37 mouse cellular contexts compared by ENCODE assay signal in the genomic region with DNA sequence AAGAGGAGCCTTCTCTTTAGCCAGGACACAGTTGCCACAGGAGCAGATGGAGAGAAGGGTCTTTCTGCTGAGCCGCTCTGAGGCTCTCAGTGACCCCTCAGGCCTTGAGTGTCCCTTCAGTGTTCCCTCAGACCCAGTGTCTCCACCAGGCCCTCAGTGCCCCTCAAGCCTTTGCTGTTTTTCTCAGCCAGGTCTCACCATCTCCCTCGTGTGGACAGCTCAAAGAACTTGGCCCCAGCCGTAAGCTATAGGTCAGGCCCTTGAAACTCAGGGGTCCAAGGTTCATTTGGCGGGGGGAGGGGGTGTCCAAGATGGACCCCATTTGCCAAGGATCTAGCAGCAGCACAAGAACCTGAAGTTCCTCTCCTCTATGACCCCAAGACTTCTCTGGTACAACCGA. TPM values are rescaled to one million over a fixed set of nuclear protein-coding genes. Genes with fewer than 3 reads are reported as not detected.
A peak's percentile ranks its signal among the peaks of the same experiment; 100 is the strongest.
DNase-seq lines count a peak whose midpoint lies in the region; ATAC-seq and TF ChIP-seq lines count a peak whose summit lies in the region.
"Had no signal": no experiment of that assay in that cellular context is flagged by ENCODE, and none has a peak within 500 bp of the region (broad histone marks: within the 10 kb centered on the region; RNA-seq: fewer than 3 reads in every experiment).

No protein-coding gene starts in this region.

- TF ChIP-seq EP300 in heart, postnatal 0 days (IDR thresholded peaks at IDR 0.05; ENCODE audit: low read depth), result no peak
- TF ChIP-seq EP300 in liver, embryonic 14.5 days (IDR thresholded peaks at IDR 0.05; ENCODE audit: low read depth), result no peak
- no peak for TF ChIP-seq EP300 in CH12.LX (IDR thresholded peaks at IDR 0.05; ENCODE audit: low read length)

- no peak overlapping the region for H3K9ac ChIP-seq in heart, postnatal 0 days (replicated peaks; ENCODE audit: low read depth, low read length)
- H3K9ac ChIP-seq in liver, embryonic 14.5 days (replicated peaks), result no peak overlapping the region
- H3K9ac ChIP-seq in liver, embryonic 12.5 days, result no peak overlapping the region
- H3K9ac ChIP-seq in CH12.LX (ENCODE audit: insufficient read depth, low read depth), result no peak overlapping the region
- H3K9ac ChIP-seq in forebrain, embryonic 12.5 days, result no peak overlapping the region
- H3K9ac ChIP-seq: heart, embryonic 15.5 days; hindbrain, embryonic 15.5 days; liver, embryonic 15.5 days; lung, embryonic 15.5 days; midbrain, embryonic 13.5 days had no signal

- no peaks in the 10 kb centered on the region for H3K4me1 ChIP-seq in heart, postnatal 0 days (ENCODE audit: control insufficient read depth, insufficient read depth)
- 0 out of 4 replicates have a peak, but pooled peaks cover 0 to 2% of the 10 kb centered on the region in 2 experiments for H3K4me1 ChIP-seq in liver, embryonic 14.5 days (replicated peaks; ENCODE audit: control insufficient read depth in 2 of 2, insufficient read depth in 2 of 2, low read length in 1 of 2)
- peaks cover 20% of the 10 kb centered on the region for H3K4me1 ChIP-seq in liver, embryonic 12.5 days
- peaks cover 10 to 47% of the 10 kb centered on the region in 2 experiments for H3K4me1 ChIP-seq in CH12.LX (ENCODE audit: control insufficient read depth in 1 of 2, insufficient read depth in 2 of 2)
- no peaks in the 10 kb centered on the region for H3K4me1 ChIP-seq in bone marrow, adult 2 months (ENCODE audit: control insufficient read depth, insufficient read depth, low read length)
- H3K4me1 ChIP-seq in forebrain, embryonic 12.5 days, result peaks cover 4% of the 10 kb centered on the region
- peaks cover 38% of the 10 kb centered on the region for H3K4me1 ChIP-seq in forebrain, embryonic 10.5 days
- H3K4me1 ChIP-seq: heart, embryonic 15.5 days; lung, embryonic 15.5 days had no signal

- in situ Hi-C loops in CH12.LX (cut with MboI; ENCODE audit: low pct_ligation_motif_present, low pct_unique_long_range_greater_than_20kb, low sequenced_read_pairs), result loop anchor here (5.0 kb wide), 1 partner anchor 203 kb away; no protein-coding TSS in a partner anchor

- WGBS in heart, postnatal 0 days, result 61% methylated on average over 5 of the region's 5 CpGs
- 59% methylated on average over 5 of the region's 5 CpGs for WGBS in liver, embryonic 14.5 days (ENCODE audit: insufficient replicate concordance)
- 58% methylated on average over 5 of the region's 5 CpGs for WGBS in liver, embryonic 12.5 days (ENCODE audit: insufficient replicate concordance)
- 66% methylated on average over 5 of the region's 5 CpGs for WGBS in bone marrow, adult 2 months
- 74% methylated on average over 5 of the region's 5 CpGs for WGBS in forebrain, embryonic 12.5 days
- 79% methylated on average over 5 of the region's 5 CpGs for whole genome bisulfite sequencing in forebrain, embryonic 10.5 days

- H3K4me2 ChIP-seq in heart, postnatal 0 days (ENCODE audit: low read depth, low read length), result no peak overlapping the region
- no peak overlapping the region for H3K4me2 ChIP-seq in liver, embryonic 14.5 days (ENCODE audit: low read depth)
- H3K4me2 ChIP-seq in liver, embryonic 12.5 days, result no peak overlapping the region
- no peak overlapping the region for H3K4me2 ChIP-seq in CH12.LX (ENCODE audit: insufficient read depth, low read depth, poor library complexity, severe bottlenecking)
- H3K4me2 ChIP-seq in forebrain, embryonic 12.5 days, result no peak overlapping the region
- H3K4me2 ChIP-seq: heart, embryonic 15.5 days; hindbrain, embryonic 15.5 days; liver, embryonic 15.5 days; lung, embryonic 15.5 days; midbrain, embryonic 13.5 days had no signal

- no peaks in the 10 kb centered on the region for H3K36me3 ChIP-seq in heart, postnatal 0 days (replicated peaks; ENCODE audit: control insufficient read depth, insufficient read depth, low read length)
- H3K36me3 ChIP-seq in liver, embryonic 14.5 days (replicated peaks; ENCODE audit: control insufficient read depth, insufficient read depth, low read depth), result no peaks in the 10 kb centered on the region
- peaks cover 16% of the 10 kb centered on the region for H3K36me3 ChIP-seq in liver, embryonic 12.5 days
- H3K36me3 ChIP-seq in CH12.LX (replicated peaks in 1 of 2; ENCODE audit: control insufficient read depth in 1 of 2, insufficient read depth in 1 of 2, low read length in 1 of 2), result peaks cover 12 to 24% of the 10 kb centered on the region in 2 experiments
- peaks cover 7% of the 10 kb centered on the region; the same call in 1 of the 2 replicates for H3K36me3 ChIP-seq in forebrain, embryonic 12.5 days (replicated peaks)
- H3K36me3 ChIP-seq in forebrain, embryonic 10.5 days (replicated peaks), result no peaks in the 10 kb centered on the region
- H3K36me3 ChIP-seq: heart, embryonic 15.5 days; hindbrain, embryonic 15.5 days; lung, embryonic 15.5 days had no signal

- DNase-seq in heart, postnatal 0 days (ENCODE audit: low spot score), result no peak
- DNase-seq in heart, adult 11 months, result no peak
- DNase-seq in liver, embryonic 14.5 days (ENCODE audit: low read depth in 3 of 3, low spot score in 3 of 3), result no peak
- DNase-seq in CH12.LX (ENCODE audit: extremely low read depth), result no peak
- no peak for DNase-seq in forebrain, embryonic 10.5 days (ENCODE audit: extremely low spot score, low spot score)
- DNase-seq: adrenal gland, postnatal 10 days; B cell, adult 2 months; cerebellum, adult 11 months; cerebellum, adult 9-10 months; embryo, embryonic 11 days; kidney, adult 9 months; kidney, postnatal 25 days; right cerebral cortex, postnatal 14 days had no signal

- no peak overlapping the region for H3K27ac ChIP-seq in heart, postnatal 0 days (ENCODE audit: low read depth)
- H3K27ac ChIP-seq in liver, embryonic 14.5 days, result no peak overlapping the region
- H3K27ac ChIP-seq in liver, embryonic 12.5 days, result no peak overlapping the region
- H3K27ac ChIP-seq in CH12.LX (ENCODE audit: insufficient read depth, low read depth), result no peak overlapping the region
- H3K27ac ChIP-seq in bone marrow, adult 2 months (ENCODE audit: control insufficient read depth, insufficient read depth, low read depth, low read length, poor library complexity), result no peak overlapping the region
- no peak overlapping the region for H3K27ac ChIP-seq in forebrain, embryonic 12.5 days
- H3K27ac ChIP-seq in forebrain, embryonic 10.5 days, result no peak overlapping the region; the same call in 1 of the 2 replicates
- H3K27ac ChIP-seq: heart, embryonic 15.5 days; hindbrain, embryonic 15.5 days; left cerebral cortex, adult 2 months; liver, embryonic 15.5 days; lung, embryonic 15.5 days; midbrain, embryonic 13.5 days had no signal

- H3K27me3 ChIP-seq in heart, postnatal 0 days (ENCODE audit: control insufficient read depth, insufficient read depth, low read length), result 0 out of 2 replicates have a peak, but pooled peaks cover 4% of the 10 kb centered on the region
- no peaks in the 10 kb centered on the region for H3K27me3 ChIP-seq in liver, embryonic 14.5 days (ENCODE audit: control insufficient read depth, insufficient read depth, low read length)
- H3K27me3 ChIP-seq in liver, embryonic 12.5 days (replicated peaks), result peaks cover 14% of the 10 kb centered on the region
- no peaks in the 10 kb centered on the region for H3K27me3 ChIP-seq in CH12.LX (replicated peaks)
- H3K27me3 ChIP-seq in forebrain, embryonic 12.5 days, result peaks cover 12% of the 10 kb centered on the region
- H3K27me3 ChIP-seq in forebrain, embryonic 10.5 days (ENCODE audit: poor library complexity, severe bottlenecking), result peaks cover 20% of the 10 kb centered on the region
- H3K27me3 ChIP-seq: heart, embryonic 15.5 days; hindbrain, embryonic 15.5 days; midbrain, embryonic 13.5 days had no signal

- 0 out of 2 replicates have a peak, but pooled peaks have one; percentile 3 for ATAC-seq in heart, postnatal 0 days (ENCODE audit: insufficient read depth, low read depth)
- no peak for ATAC-seq in liver, embryonic 14.5 days (ENCODE audit: insufficient read depth)
- ATAC-seq in liver, embryonic 12.5 days, result no peak
- ATAC-seq in forebrain, embryonic 12.5 days (ENCODE audit: low FRiP score), result no peak
- ATAC-seq: forebrain, embryonic 14.5 days; intestine, embryonic 16.5 days; midbrain, embryonic 13.5 days; Patski had no signal

- H3K79me2 ChIP-seq in CH12.LX (replicated peaks; ENCODE audit: control insufficient read depth, extremely low read depth, insufficient read depth, poor library complexity, severe bottlenecking), result no peaks in the 10 kb centered on the region

- dilution Hi-C loops in CH12.LX (cut with MboI; ENCODE audit: extremely low pct_ligation_motif_present, extremely low pct_unique_long_range_greater_than_20kb, low sequenced_read_pairs), result no loop called here

- no peak for TF ChIP-seq POLR2A in CH12.LX (IDR thresholded peaks at IDR 0.05; ENCODE audit: low read depth, low read length)
- no peak for TF ChIP-seq POLR2A in bone marrow, adult 2 months (IDR thresholded peaks at IDR 0.05; ENCODE audit: borderline replicate concordance, control insufficient read depth, low read depth, low read length)

- no peak overlapping the region for H3K4me3 ChIP-seq in heart, postnatal 0 days (ENCODE audit: low read depth, low read length)
- H3K4me3 ChIP-seq in liver, embryonic 14.5 days (ENCODE audit: insufficient read depth in 1 of 2, low read depth in 2 of 2, low read length in 2 of 2), result no peak overlapping the region
- H3K4me3 ChIP-seq in liver, embryonic 12.5 days, result no peak overlapping the region
- H3K4me3 ChIP-seq in CH12.LX (replicated peaks in 1 of 3; ENCODE audit: low read depth in 2 of 3, low read length in 2 of 3, poor library complexity in 1 of 3), result no peak overlapping the region
- no peak overlapping the region for H3K4me3 ChIP-seq in bone marrow, adult 2 months (replicated peaks; ENCODE audit: control insufficient read depth, low read depth, low read length)
- no peak overlapping the region for H3K4me3 ChIP-seq in forebrain, embryonic 12.5 days (replicated peaks)
- no peak overlapping the region for H3K4me3 ChIP-seq in forebrain, embryonic 10.5 days
- H3K4me3 ChIP-seq: erythroblast, embryonic 14.5 days; heart, embryonic 15.5 days; hindbrain, embryonic 15.5 days; left cerebral cortex, adult 2 months; liver, embryonic 15.5 days; lung, embryonic 15.5 days; megakaryocyte, embryonic 14.5 days; midbrain, embryonic 13.5 days had no signal

- peak; percentile 3; the same call in 1 of the 2 replicates for TF ChIP-seq RAD21 in CH12.LX (IDR thresholded peaks at IDR 0.05; ENCODE audit: low read depth, low read length)

- no peaks in the 10 kb centered on the region for H3K9me3 ChIP-seq in heart, postnatal 0 days (replicated peaks; ENCODE audit: control insufficient read depth, low read length)
- no peaks in the 10 kb centered on the region for H3K9me3 ChIP-seq in liver, embryonic 14.5 days (ENCODE audit: control insufficient read depth, low read length)
- H3K9me3 ChIP-seq in liver, embryonic 12.5 days (replicated peaks), result no peaks in the 10 kb centered on the region
- H3K9me3 ChIP-seq in CH12.LX (replicated peaks; ENCODE audit: low read length), result no peaks in the 10 kb centered on the region
- no peaks in the 10 kb centered on the region for H3K9me3 ChIP-seq in forebrain, embryonic 12.5 days
- H3K9me3 ChIP-seq in forebrain, embryonic 10.5 days, result no peaks in the 10 kb centered on the region
- H3K9me3 ChIP-seq: G1E; heart, embryonic 15.5 days; hindbrain, embryonic 15.5 days; liver, embryonic 15.5 days; lung, embryonic 15.5 days; megakaryocyte, embryonic 14.5 days; midbrain, embryonic 13.5 days had no signal

- TF ChIP-seq CTCF in heart, postnatal 0 days (IDR thresholded peaks at IDR 0.05; ENCODE audit: low read depth), result peak; percentile 33; the same call in 1 of the 2 replicates
- peak; percentile 43 for TF ChIP-seq CTCF in liver, embryonic 14.5 days (IDR thresholded peaks at IDR 0.05; ENCODE audit: low read depth)
- TF ChIP-seq CTCF in CH12.LX (conservative IDR thresholded peaks at IDR 0.05 in 1 of 2, IDR thresholded peaks at IDR 0.05 in 1 of 2; ENCODE audit: low read depth in 2 of 2, low read length in 2 of 2), result peak in 1 of 2 experiments; percentile 45; a peak in 2 of 4 replicates
- TF ChIP-seq CTCF in bone marrow, adult 2 months (IDR thresholded peaks at IDR 0.05; ENCODE audit: control insufficient read depth, insufficient read depth, low read length), result 0 out of 2 replicates have a peak, but pooled peaks have one; percentile 17

RNA-seq across cellular contexts. Expression of gene Pabpn1l, which starts 2.1 kb away (rescaled TPM):
- total RNA-seq in heart, postnatal 0 days (2014; rRNA removed; ENCODE audit: low replicate concordance), result not detected in 2 replicates
- polyA plus RNA-seq in heart, postnatal 0 days (2015; fragmentation: Nextera tagmentation; extraction: Ambion mirVana), result not detected in 2 replicates
- polyA plus RNA-seq in liver, embryonic 14.5 days (2012; rRNA removed), result 0.03 TPM in 1 of 2 replicates, not detected in the other
- polyA plus RNA-seq in liver, embryonic 14.5 days (2014; fragmentation: Nextera tagmentation; extraction: Ambion mirVana), result not detected in 2 replicates
- polyA plus RNA-seq in liver, embryonic 12.5 days (2016; fragmentation: Nextera tagmentation; extraction: Ambion mirVana), result not detected in 2 replicates
- total RNA-seq in CH12.LX (2012; rRNA removed) (not detected in 2 replicates), CH12.LX (2014; rRNA removed) (not detected in 2 replicates)
- polyA plus RNA-seq in CH12.LX (2012; ENCODE audit: insufficient read length, low read depth), result not detected in 2 replicates
- not detected in 2 replicates for polyA plus RNA-seq in bone marrow, adult 2 months (2011; ENCODE audit: insufficient read depth, insufficient read length, low replicate concordance, missing spikeins)
- not detected in 2 replicates for polyA plus RNA-seq in forebrain, embryonic 12.5 days (2016; fragmentation: Nextera tagmentation; extraction: Ambion mirVana)
- not detected in 2 replicates for polyA plus RNA-seq in forebrain, embryonic 10.5 days (2016; fragmentation: Nextera tagmentation; extraction: Ambion mirVana)
- total RNA-seq: adrenal gland, postnatal 10 days; gastrocnemius, postnatal 25 days; heart, postnatal 4 days; layer of hippocampus, adult 18-20 months; layer of hippocampus, postnatal 10 days; left cerebral cortex, adult 2 months; left cerebral cortex, postnatal 25 days; monocyte, adult 5-6 weeks had no signal
- polyA plus RNA-seq: erythroblast, embryonic 14.5 days; forebrain, embryonic 14.5 days; G1E; heart, embryonic 15.5 days; hindbrain, embryonic 15.5 days; intestine, embryonic 16.5 days; liver, embryonic 15.5 days; lung, embryonic 15.5 days; midbrain, embryonic 13.5 days; neural tube, embryonic 14.5 days; small intestine, adult 2 months; stomach, embryonic 14.5 days had no signal

RNA-seq across cellular contexts. Expression of gene Trappc2l, which starts 13.2 kb away (rescaled TPM):
- 3.1 and 5.2 TPM in 2 replicates for total RNA-seq in heart, postnatal 0 days (2014; rRNA removed; ENCODE audit: low replicate concordance)
- polyA plus RNA-seq in heart, postnatal 0 days (2015; fragmentation: Nextera tagmentation; extraction: Ambion mirVana), result 68.8 and 70.9 TPM in 2 replicates
- 15.5 and 27.9 TPM in 2 replicates for polyA plus RNA-seq in liver, embryonic 14.5 days (2012; rRNA removed)
- 32.5 and 35.4 TPM in 2 replicates for polyA plus RNA-seq in liver, embryonic 14.5 days (2014; fragmentation: Nextera tagmentation; extraction: Ambion mirVana)
- 27.2 and 30.0 TPM in 2 replicates for polyA plus RNA-seq in liver, embryonic 12.5 days (2016; fragmentation: Nextera tagmentation; extraction: Ambion mirVana)
- total RNA-seq in CH12.LX (2012; rRNA removed) (64.2 and 67.0 TPM in 2 replicates), CH12.LX (2014; rRNA removed) (10.1 and 15.7 TPM in 2 replicates)
- 36.0 and 38.8 TPM in 2 replicates for polyA plus RNA-seq in CH12.LX (2012; ENCODE audit: insufficient read length, low read depth)
- polyA plus RNA-seq in bone marrow, adult 2 months (2011; ENCODE audit: insufficient read depth, insufficient read length, low replicate concordance, missing spikeins), result 14.0 and 36.5 TPM in 2 replicates
- polyA plus RNA-seq in forebrain, embryonic 12.5 days (2016; fragmentation: Nextera tagmentation; extraction: Ambion mirVana), result 42.2 and 44.2 TPM in 2 replicates
- 41.0 and 44.1 TPM in 2 replicates for polyA plus RNA-seq in forebrain, embryonic 10.5 days (2016; fragmentation: Nextera tagmentation; extraction: Ambion mirVana)

RNA-seq across cellular contexts. Expression of gene Galns, which starts 13.4 kb away (rescaled TPM):
- total RNA-seq in heart, postnatal 0 days (2014; rRNA removed; ENCODE audit: low replicate concordance), result 11.6 and 16.1 TPM in 2 replicates
- polyA plus RNA-seq in heart, postnatal 0 days (2015; fragmentation: Nextera tagmentation; extraction: Ambion mirVana), result 5.7 and 7.2 TPM in 2 replicates
- polyA plus RNA-seq in liver, embryonic 14.5 days (2012; rRNA removed), result 4.3 and 4.6 TPM in 2 replicates
- 3.8 and 4.7 TPM in 2 replicates for polyA plus RNA-seq in liver, embryonic 14.5 days (2014; fragmentation: Nextera tagmentation; extraction: Ambion mirVana)
- polyA plus RNA-seq in liver, embryonic 12.5 days (2016; fragmentation: Nextera tagmentation; extraction: Ambion mirVana), result 4.6 TPM in 2 replicates
- total RNA-seq in CH12.LX (2012; rRNA removed) (19.8 and 25.6 TPM in 2 replicates), CH12.LX (2014; rRNA removed) (13.2 and 16.4 TPM in 2 replicates)
- polyA plus RNA-seq in CH12.LX (2012; ENCODE audit: insufficient read length, low read depth), result 23.5 and 25.6 TPM in 2 replicates
- 18.7 and 40.6 TPM in 2 replicates for polyA plus RNA-seq in bone marrow, adult 2 months (2011; ENCODE audit: insufficient read depth, insufficient read length, low replicate concordance, missing spikeins)
- 4.2 and 5.0 TPM in 2 replicates for polyA plus RNA-seq in forebrain, embryonic 12.5 days (2016; fragmentation: Nextera tagmentation; extraction: Ambion mirVana)
- polyA plus RNA-seq in forebrain, embryonic 10.5 days (2016; fragmentation: Nextera tagmentation; extraction: Ambion mirVana), result 4.6 and 5.5 TPM in 2 replicates

RNA-seq across cellular contexts. Expression of gene Aprt, which starts 47.9 kb away (rescaled TPM):
- total RNA-seq in heart, postnatal 0 days (2014; rRNA removed; ENCODE audit: low replicate concordance), result 106 and 112 TPM in 2 replicates
- polyA plus RNA-seq in heart, postnatal 0 days (2015; fragmentation: Nextera tagmentation; extraction: Ambion mirVana), result 104 and 119 TPM in 2 replicates
- 87.5 and 101 TPM in 2 replicates for polyA plus RNA-seq in liver, embryonic 14.5 days (2012; rRNA removed)
- polyA plus RNA-seq in liver, embryonic 14.5 days (2014; fragmentation: Nextera tagmentation; extraction: Ambion mirVana), result 197 TPM in 2 replicates
- 226 and 253 TPM in 2 replicates for polyA plus RNA-seq in liver, embryonic 12.5 days (2016; fragmentation: Nextera tagmentation; extraction: Ambion mirVana)
- total RNA-seq in CH12.LX (2012; rRNA removed) (524 and 653 TPM in 2 replicates), CH12.LX (2014; rRNA removed) (453 and 516 TPM in 2 replicates)
- 543 and 561 TPM in 2 replicates for polyA plus RNA-seq in CH12.LX (2012; ENCODE audit: insufficient read length, low read depth)
- 41.8 and 95.4 TPM in 2 replicates for polyA plus RNA-seq in bone marrow, adult 2 months (2011; ENCODE audit: insufficient read depth, insufficient read length, low replicate concordance, missing spikeins)
- polyA plus RNA-seq in forebrain, embryonic 12.5 days (2016; fragmentation: Nextera tagmentation; extraction: Ambion mirVana), result 170 and 188 TPM in 2 replicates
- polyA plus RNA-seq in forebrain, embryonic 10.5 days (2016; fragmentation: Nextera tagmentation; extraction: Ambion mirVana), result 313 and 321 TPM in 2 replicates

RNA-seq across cellular contexts. Expression of gene Cdt1, which starts 56.8 kb away (rescaled TPM):
- 27.5 and 52.3 TPM in 2 replicates for total RNA-seq in heart, postnatal 0 days (2014; rRNA removed; ENCODE audit: low replicate concordance)
- polyA plus RNA-seq in heart, postnatal 0 days (2015; fragmentation: Nextera tagmentation; extraction: Ambion mirVana), result 9.9 and 10.0 TPM in 2 replicates
- polyA plus RNA-seq in liver, embryonic 14.5 days (2012; rRNA removed), result 62.3 and 65.3 TPM in 2 replicates
- polyA plus RNA-seq in liver, embryonic 14.5 days (2014; fragmentation: Nextera tagmentation; extraction: Ambion mirVana), result 41.9 and 48.8 TPM in 2 replicates
- 65.7 and 66.8 TPM in 2 replicates for polyA plus RNA-seq in liver, embryonic 12.5 days (2016; fragmentation: Nextera tagmentation; extraction: Ambion mirVana)
- total RNA-seq in CH12.LX (2012; rRNA removed) (50.0 and 53.7 TPM in 2 replicates), CH12.LX (2014; rRNA removed) (46.0 and 54.2 TPM in 2 replicates)
- 57.6 and 67.3 TPM in 2 replicates for polyA plus RNA-seq in CH12.LX (2012; ENCODE audit: insufficient read length, low read depth)
- 62.8 and 68.5 TPM in 2 replicates for polyA plus RNA-seq in bone marrow, adult 2 months (2011; ENCODE audit: insufficient read depth, insufficient read length, low replicate concordance, missing spikeins)
- polyA plus RNA-seq in forebrain, embryonic 12.5 days (2016; fragmentation: Nextera tagmentation; extraction: Ambion mirVana), result 43.7 and 46.0 TPM in 2 replicates
- 73.2 and 79.8 TPM in 2 replicates for polyA plus RNA-seq in forebrain, embryonic 10.5 days (2016; fragmentation: Nextera tagmentation; extraction: Ambion mirVana)
